Mouse (Mus musculus): Measurements from ENCODE around the gene Tra2b.
"Not testable (repeated sequence)": the region's sequence is repeated elsewhere in the genome, so short reads cannot be mapped to it uniquely, and the experiment has no call there.

The Tra2b gene

GRCm38 (mm10) chr16:22265849-22266376 is at the start of gene Tra2b:
Gene Tra2b, minus strand, starts transcription at chr16:22266005.
- DNase-seq (ENCODE audit: extremely low spot score): peak; percentile 99

- DNase-seq (ENCODE audit: extremely low spot score): peak; percentile 28
Measured at GRCm38 (mm10) chr16:22310649-22311048, 44.8 kb upstream of the Tra2b start.

- DNase-seq (ENCODE audit: extremely low spot score): peak; percentile 65
Measured at GRCm38 (mm10) chr16:22302606-22303005, 36.8 kb upstream of the Tra2b start.

GRCm38 (mm10) chr16:22301378-22301777 is 35.6 kb upstream of the Tra2b start:
- no peak for DNase-seq (ENCODE audit: extremely low spot score)

- DNase-seq (ENCODE audit: extremely low spot score): no peak
Measured at GRCm38 (mm10) chr16:22296901-22297300, 31.1 kb upstream of the Tra2b start.

GRCm38 (mm10) chr16:22294812-22295211 is 29.0 kb upstream of the Tra2b start:
- not testable (repeated sequence) for DNase-seq (ENCODE audit: extremely low spot score)

- no peak for DNase-seq (ENCODE audit: extremely low spot score)
Measured at GRCm38 (mm10) chr16:22293600-22293999, 27.8 kb upstream of the Tra2b start.

- DNase-seq (ENCODE audit: extremely low spot score): no peak
Measured at GRCm38 (mm10) chr16:22292394-22292793, 26.6 kb upstream of the Tra2b start.

- DNase-seq (ENCODE audit: extremely low spot score): no peak
Measured at GRCm38 (mm10) chr16:22289643-22290042, 23.8 kb upstream of the Tra2b start.

- DNase-seq (ENCODE audit: extremely low spot score): no peak
Measured at GRCm38 (mm10) chr16:22286996-22287395, 21.2 kb upstream of the Tra2b start.

GRCm38 (mm10) chr16:22276536-22276935 is 10.7 kb upstream of the Tra2b start:
- DNase-seq (ENCODE audit: extremely low spot score): no peak

GRCm38 (mm10) chr16:22275142-22275541 is 9.3 kb upstream of the Tra2b start:
- no peak for DNase-seq (ENCODE audit: extremely low spot score)

GRCm38 (mm10) chr16:22270491-22270890 is 4.7 kb upstream of the Tra2b start:
- DNase-seq (ENCODE audit: extremely low spot score): no peak

- DNase-seq (ENCODE audit: extremely low spot score): no peak
Measured at GRCm38 (mm10) chr16:22266384-22266783, 579 bp upstream of the Tra2b start.

GRCm38 (mm10) chr16:22264962-22265848 is 600 bp downstream of the Tra2b start:
- peak; percentile 80 for DNase-seq (ENCODE audit: extremely low spot score)

- DNase-seq (ENCODE audit: extremely low spot score): no peak
Measured at GRCm38 (mm10) chr16:22264232-22264961, 1.4 kb downstream of the Tra2b start.

- no peak for DNase-seq (ENCODE audit: extremely low spot score)
Measured at GRCm38 (mm10) chr16:22263124-22263523, 2.7 kb downstream of the Tra2b start.

GRCm38 (mm10) chr16:22261563-22261962 is 4.2 kb downstream of the Tra2b start:
- DNase-seq (ENCODE audit: extremely low spot score): no peak

- DNase-seq (ENCODE audit: extremely low spot score): no peak
Measured at GRCm38 (mm10) chr16:22260423-22261143, 5.2 kb downstream of the Tra2b start.

GRCm38 (mm10) chr16:22252255-22252654 is 13.6 kb downstream of the Tra2b start:
- not testable (repeated sequence) for DNase-seq (ENCODE audit: extremely low spot score)

GRCm38 (mm10) chr16:22250307-22250706 is 15.5 kb downstream of the Tra2b start:
- DNase-seq (ENCODE audit: extremely low spot score): no peak

GRCm38 (mm10) chr16:22249754-22250153 is 16.1 kb downstream of the Tra2b start:
- no peak for DNase-seq (ENCODE audit: extremely low spot score)

Data from embryo, embryonic 9.5 days (tissue).